Mouse (Mus musculus) brain, adult 2 months (tissue): Measurements from ENCODE around the gene Wdr1.
"Not testable (repeated sequence)": the region's sequence is repeated elsewhere in the genome, so short reads cannot be mapped to it uniquely, and the experiment has no call there.

Source experiments
- DNase-seq: peaks from one replicate; pipeline ENCODE4 v3.0.0; 2011; ENCODE audit warnings: low read depth, low spot score

Gene Wdr1

DNA sequence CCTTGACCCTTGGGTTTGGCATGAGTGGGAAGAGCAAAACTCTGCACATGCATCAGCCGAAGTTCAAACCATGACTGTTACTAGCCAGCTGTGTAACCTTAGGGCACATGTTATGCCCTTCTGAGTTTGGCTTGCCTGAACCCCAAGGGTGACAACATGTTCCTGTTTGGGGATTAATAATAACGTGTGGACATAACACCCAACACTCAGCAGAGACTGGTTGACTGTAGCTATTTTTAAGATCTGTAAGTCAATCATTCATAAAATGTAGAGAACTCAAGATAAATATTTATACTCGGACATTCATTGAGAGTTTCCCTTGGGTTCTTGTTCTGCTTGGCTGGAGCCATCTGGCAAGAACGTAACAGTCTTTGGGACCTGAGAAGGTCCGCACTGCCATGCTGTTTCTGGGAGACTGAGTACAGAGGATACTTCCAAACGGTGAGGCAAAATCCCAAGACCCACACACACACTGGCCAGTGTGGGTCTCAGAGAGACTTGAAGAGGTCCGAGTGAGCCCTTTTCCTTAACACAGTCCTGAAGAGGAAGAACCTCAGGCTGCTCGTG, 66.4 kb downstream of the Wdr1 start:
- no peak for DNase-seq

DNA sequence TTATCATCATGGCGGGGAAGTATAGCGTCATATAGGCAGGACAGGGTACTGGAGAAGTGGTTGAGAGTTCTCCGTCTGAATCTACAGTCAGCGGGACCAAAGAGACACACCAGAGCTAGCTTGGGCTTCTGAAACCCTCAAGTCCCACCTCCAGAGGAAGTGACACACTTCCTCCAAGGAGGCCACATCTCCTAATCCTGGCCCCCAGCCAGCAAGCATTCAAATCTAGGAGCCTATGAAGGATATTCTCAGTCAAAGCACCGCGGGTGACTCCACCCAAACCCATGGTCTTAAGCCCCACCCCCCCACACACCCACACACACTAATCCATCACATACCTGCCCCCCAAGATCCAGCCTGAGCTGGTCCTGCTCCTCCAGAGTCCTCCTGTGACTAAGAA, 69.1 kb downstream of the Wdr1 start:
- no peak for DNase-seq

- no peak for DNase-seq
These were observed 71.3 kb downstream of the Wdr1 start for GRCm38 (mm10) chr5:38491763-38492162.

DNA sequence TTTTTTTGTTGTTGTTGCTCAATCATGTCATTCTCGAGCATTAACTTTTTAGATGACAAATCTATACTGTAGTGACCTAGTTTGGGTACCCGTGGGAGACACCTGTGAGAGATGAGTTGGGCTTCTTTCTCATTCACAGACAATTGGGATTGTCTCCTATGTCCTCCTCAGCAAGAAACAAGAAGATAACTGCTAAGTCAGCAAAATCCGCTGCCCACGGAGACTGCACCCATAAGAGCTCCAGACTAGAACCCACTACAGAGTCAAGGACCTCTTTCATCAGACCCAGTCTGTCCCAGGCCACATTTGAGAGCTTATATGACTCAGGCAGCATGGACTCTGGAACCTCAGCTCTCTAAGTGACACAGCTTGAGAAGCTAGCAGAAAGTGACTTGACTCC, 73.3 kb downstream of the Wdr1 start:
- no peak for DNase-seq

GRCm38 (mm10) chr5:38488673-38489615, 74.1 kb downstream of the Wdr1 start:
- DNase-seq, result no peak

DNA sequence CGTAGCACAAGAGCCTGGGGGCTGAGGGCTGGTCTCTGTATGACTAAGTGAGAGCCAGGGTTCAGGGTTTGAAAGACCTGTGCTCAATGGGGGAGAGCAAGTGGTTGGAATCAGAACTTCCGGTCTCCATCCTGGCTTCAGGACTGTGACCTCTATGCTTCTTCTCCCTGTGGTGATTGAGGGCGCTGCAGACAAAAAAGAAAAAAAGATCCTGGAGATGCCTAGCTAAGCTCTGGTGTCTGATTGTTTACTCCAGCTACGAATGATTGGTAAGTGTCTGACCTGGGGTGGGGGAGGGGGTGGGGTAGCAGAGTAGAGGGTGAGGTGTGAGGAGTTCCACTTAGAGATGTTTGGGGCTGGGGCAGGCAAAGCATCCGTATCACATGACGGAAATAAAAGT, 75.0 kb downstream of the Wdr1 start:
- no peak for DNase-seq

DNA sequence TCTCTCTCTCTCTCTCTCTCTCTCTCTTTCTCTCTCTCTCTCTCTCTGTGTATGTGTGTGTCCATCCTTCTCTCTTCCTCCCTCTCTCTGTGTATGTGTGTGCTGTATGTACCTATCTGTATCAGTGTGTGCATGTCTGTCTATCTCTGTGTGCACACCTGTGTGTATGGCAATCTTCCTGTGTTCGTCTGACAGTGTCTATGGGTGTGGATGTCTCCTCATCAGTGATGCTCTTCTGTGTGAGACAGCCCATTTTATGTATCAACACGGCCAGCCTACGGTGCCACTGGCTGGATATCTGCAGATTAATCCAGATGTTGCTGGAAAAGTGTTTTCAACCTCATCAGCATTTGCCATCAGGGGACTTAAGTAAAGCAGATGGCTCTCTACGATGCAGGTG, 75.8 kb downstream of the Wdr1 start:
- no peak for DNase-seq

GRCm38 (mm10) chr5:38485946-38486345, 77.1 kb downstream of the Wdr1 start:
- DNase-seq, result no peak

GRCm38 (mm10) chr5:38483518-38484110, 79.4 kb downstream of the Wdr1 start:
- no peak for DNase-seq

GRCm38 (mm10) chr5:38480822-38481707, 82.0 kb downstream of the Wdr1 start:
- no peak for DNase-seq

DNA sequence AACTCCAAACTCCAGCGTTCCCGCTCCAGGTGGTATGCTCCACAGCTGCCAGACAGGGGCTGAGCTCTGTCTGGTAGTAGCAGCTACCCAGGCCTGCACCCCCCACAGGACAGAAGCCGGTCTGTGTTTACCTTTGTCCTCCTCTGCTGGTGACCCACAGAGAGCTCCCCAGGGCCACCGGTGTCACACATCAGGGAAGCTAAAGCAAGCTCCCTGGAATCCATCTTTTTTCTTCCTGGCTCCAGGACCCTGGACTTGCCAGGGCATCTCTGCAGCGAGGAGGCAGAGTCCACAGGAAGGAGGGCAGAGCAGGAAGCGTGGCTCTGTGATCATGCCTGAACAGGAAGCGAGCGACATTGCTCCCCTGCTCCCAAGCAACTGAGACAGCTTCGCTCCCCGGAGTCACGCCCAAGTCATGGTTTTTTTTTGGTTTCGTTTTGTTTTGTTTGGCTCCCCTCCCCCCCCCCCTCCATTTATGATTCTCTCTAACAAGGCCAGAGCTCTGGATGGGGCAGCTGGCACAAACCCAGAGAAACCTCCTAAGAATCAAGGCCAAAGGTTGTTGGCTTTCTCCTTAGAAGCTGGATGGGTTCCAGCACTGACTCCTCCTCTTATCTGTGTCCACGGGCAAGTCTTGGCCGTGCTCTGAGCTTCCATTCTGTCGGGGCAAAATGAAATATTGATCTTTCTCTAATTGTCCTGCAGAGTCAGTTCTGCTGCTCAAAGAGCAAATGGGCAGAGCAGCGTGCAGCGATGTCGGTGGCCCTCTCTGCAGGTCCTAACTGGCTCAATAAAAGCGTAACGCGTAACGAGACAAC, 82.9 kb downstream of the Wdr1 start:
- peak; percentile 75 for DNase-seq

GRCm38 (mm10) chr5:38479545-38479907, 83.5 kb downstream of the Wdr1 start:
- not testable (repeated sequence) for DNase-seq

GRCm38 (mm10) chr5:38479027-38479426, 84.0 kb downstream of the Wdr1 start:
- peak; percentile 82 for DNase-seq

GRCm38 (mm10) chr5:38477731-38478445, 85.1 kb downstream of the Wdr1 start:
- DNase-seq, result peak; percentile 80

GRCm38 (mm10) chr5:38476861-38477565, 86.0 kb downstream of the Wdr1 start:
- DNase-seq, result peak; percentile 77
